Mouse (Mus musculus) embryonic facial prominence, embryonic 12.5 days (tissue): ENCODE data around the gene Zfp316. TPM values are rescaled to one million over a fixed set of nuclear protein-coding genes. Genes with fewer than 3 reads are reported as not detected.

Source experiments
- ATAC-seq: fragments of 200-750 bp; cut with Nextera tagmentation; 2 replicates; pipeline ENCODE4 v1.8.0; 2017; ENCODE audit not compliant: insufficient number of reproducible peaks, insufficient read depth, low FRiP score, low TSS enrichment
- H3K27ac ChIP-seq: fragments of 300-500 bp; sonication (generic); 2 replicates; pipeline ENCODE4 v1.5.1; 2016; ENCODE audit warnings: mild to moderate bottlenecking
- H3K27me3 ChIP-seq: fragments of 300-500 bp; sonication (generic); 2 replicates; pipeline ENCODE4 v1.6.1; 2016; ENCODE audit warnings: mild to moderate bottlenecking, moderate library complexity
- H3K36me3 ChIP-seq: fragments of 300-500 bp; sonication (generic); 2 replicates; pipeline ENCODE4 v1.6.1; 2016; ENCODE audit warnings: mild to moderate bottlenecking
- H3K4me1 ChIP-seq: fragments of 300-500 bp; sonication (generic); 2 replicates; pipeline ENCODE4 v1.6.1; 2016
- H3K4me2 ChIP-seq: fragments of 300-500 bp; sonication (generic); replicated peaks from 2 replicates; pipeline ENCODE4 v1.6.1; 2016; ENCODE audit warnings: mild to moderate bottlenecking, moderate library complexity
- H3K4me3 ChIP-seq: fragments of 300-500 bp; sonication (generic); 2 replicates; pipeline ENCODE4 v1.5.1; 2016; ENCODE audit warnings: mild to moderate bottlenecking
- H3K9ac ChIP-seq: fragments of 300-500 bp; sonication (generic); 2 replicates; pipeline ENCODE4 v1.6.1; 2016; ENCODE audit warnings: mild to moderate bottlenecking, moderate library complexity
- H3K9me3 ChIP-seq: fragments of 300-500 bp; sonication (generic); 2 replicates; pipeline ENCODE4 v1.6.1; 2016; ENCODE audit warnings: mild to moderate bottlenecking, moderate library complexity
- WGBS: fragments of 180-500 bp; shearing (Covaris S2); methylation state at CpG from one replicate; pipeline ENCODE4 v1.1.7; 2016; 5-methylcytosine and 5-hydroxymethylcytosine counted together
- polyA plus RNA-seq: library from polyadenylated mRNA; unstranded; fragments of >200 nt; fragmentation: Nextera tagmentation; extraction: Ambion mirVana; gene quantifications from 2 replicates; pipeline ENCODE4 v1.2.1, GENCODE M21; 2016

Gene Zfp316
- polyA plus RNA-seq, 1 experiment from 2014 or later: 10.1 TPM

GRCm38 (mm10) chr5:143254487-143255130 is 15.2 kb downstream of the Zfp316 start:
- ATAC-seq: no peak
- Histone ChIP-seq H3K27ac (no peak overlapping the region), H3K9ac (0 out of 2 replicates have a peak overlapping the region, but pooled peaks have one; percentile 46), H3K27me3 (peaks cover 83% of the 10 kb centered on the region), H3K4me3 (peak overlapping the region; percentile 42; the same call in 1 of the 2 replicates), H3K4me2 (peak overlapping the region; percentile 76), H3K36me3 (peaks cover 42% of the 10 kb centered on the region), H3K4me1 (peaks cover 20% of the 10 kb centered on the region), H3K9me3 (0 out of 2 replicates have a peak, but pooled peaks cover 2% of the 10 kb centered on the region)
- 7% methylated on average over 66 of the region's 66 CpGs for WGBS

DNA sequence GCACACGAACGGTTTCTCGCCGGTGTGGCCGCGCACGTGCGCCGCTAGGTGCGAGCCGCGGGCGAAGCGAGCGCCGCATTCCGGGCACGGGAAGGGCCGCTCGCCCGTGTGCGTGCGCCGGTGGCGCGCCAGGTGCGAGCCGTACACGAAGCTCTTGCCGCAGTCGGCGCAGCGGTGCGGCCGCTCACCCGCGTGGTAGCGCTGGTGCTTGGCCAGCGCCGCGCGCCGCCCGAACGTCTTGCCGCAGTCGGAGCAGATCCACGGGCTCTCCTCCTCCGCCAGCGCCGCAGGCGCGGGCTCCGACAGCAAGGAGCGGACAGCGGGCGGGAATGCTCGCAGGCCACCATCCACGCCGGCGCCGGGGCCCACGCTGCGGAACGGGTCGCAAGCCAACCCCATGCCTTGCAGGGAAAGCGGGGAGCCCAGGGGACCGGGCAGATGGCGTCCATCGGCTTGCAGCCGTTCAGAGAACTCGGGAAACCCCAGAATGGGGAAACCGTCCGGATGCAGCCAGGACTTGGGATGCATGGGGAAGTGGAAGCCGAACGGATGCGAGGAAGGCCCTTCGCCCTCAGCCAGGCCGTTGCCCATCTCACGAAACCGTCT is 15.8 kb downstream of the Zfp316 start:
- peaks cover 36% of the 10 kb centered on the region for H3K36me3 ChIP-seq
- H3K9ac ChIP-seq: peak overlapping the region; percentile 46
- 0 out of 2 replicates have a peak, but pooled peaks cover 2% of the 10 kb centered on the region for H3K9me3 ChIP-seq
- peak overlapping the region; percentile 76 for H3K4me2 ChIP-seq
- ATAC-seq: 0 out of 2 replicates have a peak, but pooled peaks have one; percentile 22
- H3K27me3 ChIP-seq: peaks cover 83% of the 10 kb centered on the region
- H3K4me3 ChIP-seq: peak overlapping the region; percentile 42
- 3% methylated on average over 80 of the region's 81 CpGs for WGBS
- H3K4me1 ChIP-seq: peaks cover 20% of the 10 kb centered on the region
- no peak overlapping the region for H3K27ac ChIP-seq

DNA sequence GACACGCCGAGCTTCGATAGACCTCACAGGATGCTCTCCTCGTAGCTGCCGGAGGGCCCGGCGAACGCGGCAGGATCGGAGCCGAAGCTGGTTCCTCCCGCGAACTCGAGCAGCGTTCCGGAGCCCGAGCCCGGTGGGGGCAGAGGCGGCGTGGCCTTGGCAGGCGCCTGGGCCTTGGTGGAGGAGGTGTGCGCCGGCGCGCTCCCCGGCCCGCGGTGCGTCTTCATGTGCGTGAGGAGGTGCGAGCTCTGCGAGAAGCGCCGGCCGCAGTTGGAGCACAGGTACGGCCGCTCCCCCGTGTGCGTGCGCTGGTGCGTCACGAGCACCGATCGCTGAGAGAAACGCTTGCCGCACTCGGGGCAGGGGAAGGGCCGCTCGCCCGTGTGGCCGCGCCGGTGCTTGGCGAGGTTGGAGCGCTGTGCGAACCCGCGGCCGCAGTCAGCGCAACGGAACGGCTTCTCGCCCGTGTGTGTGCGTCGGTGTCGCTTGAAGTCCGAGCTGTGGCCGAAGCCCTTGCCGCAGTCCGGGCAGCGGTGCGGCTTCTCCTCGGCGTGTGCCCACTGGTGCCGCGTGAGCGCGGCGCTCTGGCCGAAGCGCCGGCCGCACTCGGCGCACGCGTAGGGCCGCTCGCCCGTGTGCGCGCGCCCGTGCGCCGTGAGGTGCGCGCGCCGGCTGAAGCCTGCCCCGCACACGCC is 16.5 kb downstream of the Zfp316 start:
- peak overlapping the region; percentile 42 for H3K4me3 ChIP-seq
- no peak for ATAC-seq
- H3K4me2 ChIP-seq: peak overlapping the region; percentile 76
- WGBS: 1% methylated on average over 97 of the region's 103 CpGs
- H3K9me3 ChIP-seq: 0 out of 2 replicates have a peak, but pooled peaks cover 2% of the 10 kb centered on the region
- peaks cover 38% of the 10 kb centered on the region for H3K36me3 ChIP-seq
- H3K27me3 ChIP-seq: peaks cover 77% of the 10 kb centered on the region
- peak overlapping the region; percentile 46 for H3K9ac ChIP-seq
- no peak overlapping the region for H3K27ac ChIP-seq
- peaks cover 20% of the 10 kb centered on the region for H3K4me1 ChIP-seq

DNA sequence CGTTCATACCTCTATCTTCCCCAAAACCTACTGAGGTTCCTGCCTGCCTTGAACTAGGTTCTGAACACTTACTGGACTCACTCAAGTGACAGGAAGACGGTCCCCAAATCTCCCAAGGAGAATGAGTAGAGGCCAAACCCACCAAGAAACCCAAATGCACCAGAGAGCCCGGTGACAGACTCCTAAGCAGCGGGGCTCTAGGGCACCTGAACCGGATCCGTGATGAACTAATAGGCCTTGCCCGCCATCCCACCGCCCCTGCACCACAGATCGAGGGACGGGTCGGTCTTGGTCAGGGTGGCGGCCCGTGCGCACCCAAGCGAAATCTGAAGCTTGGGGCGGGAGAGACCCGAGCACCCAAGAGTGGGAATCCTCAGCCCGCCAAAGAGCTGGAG is 17.0 kb downstream of the Zfp316 start:
- no peak overlapping the region for H3K9ac ChIP-seq
- no peak for ATAC-seq
- H3K27ac ChIP-seq: no peak overlapping the region
- H3K4me1 ChIP-seq: peaks cover 20% of the 10 kb centered on the region
- WGBS: 17% methylated on average over 18 of the region's 18 CpGs
- H3K4me2 ChIP-seq: peak overlapping the region; percentile 76
- 0 out of 2 replicates have a peak, but pooled peaks cover 2% of the 10 kb centered on the region for H3K9me3 ChIP-seq
- H3K4me3 ChIP-seq: peak overlapping the region; percentile 42
- peaks cover 43% of the 10 kb centered on the region for H3K36me3 ChIP-seq
- peaks cover 72% of the 10 kb centered on the region for H3K27me3 ChIP-seq

GRCm38 (mm10) chr5:143252039-143252438 is 17.8 kb downstream of the Zfp316 start:
- Histone ChIP-seq H3K4me2 (no peak overlapping the region), H3K4me3 (no peak overlapping the region), H3K27ac (no peak overlapping the region), H3K9ac (no peak overlapping the region), H3K4me1 (peaks cover 20% of the 10 kb centered on the region), H3K36me3 (peaks cover 44% of the 10 kb centered on the region), H3K27me3 (peaks cover 64% of the 10 kb centered on the region), H3K9me3 (0 out of 2 replicates have a peak, but pooled peaks cover 2% of the 10 kb centered on the region)
- ATAC-seq: no peak
- WGBS: 50% methylated on average over 6 of the region's 6 CpGs

- no peak overlapping the region for H3K9ac ChIP-seq
- H3K4me3 ChIP-seq: no peak overlapping the region
- no peak overlapping the region for H3K4me2 ChIP-seq
- H3K4me1 ChIP-seq: no peaks in the 10 kb centered on the region
- 96% methylated on average over 26 of the region's 26 CpGs for WGBS
- 0 out of 2 replicates have a peak, but pooled peaks cover 3% of the 10 kb centered on the region for H3K27me3 ChIP-seq
- H3K36me3 ChIP-seq: peaks cover 86% of the 10 kb centered on the region
- H3K9me3 ChIP-seq: no peaks in the 10 kb centered on the region
- ATAC-seq: no peak
- no peak overlapping the region for H3K27ac ChIP-seq
Measured at GRCm38 (mm10) chr5:143244926-143245325, 24.9 kb downstream of the Zfp316 start.

GRCm38 (mm10) chr5:143236036-143236435 is 33.8 kb downstream of the Zfp316 start:
- Histone ChIP-seq H3K27me3 (no peaks in the 10 kb centered on the region), H3K4me1 (peaks cover 11% of the 10 kb centered on the region), H3K9me3 (no peaks in the 10 kb centered on the region), H3K9ac (peak overlapping the region; percentile 88), H3K36me3 (peaks cover 40% of the 10 kb centered on the region), H3K4me3 (peak overlapping the region; percentile 75), H3K27ac (no peak overlapping the region), H3K4me2 (peak overlapping the region; percentile 79)
- ATAC-seq: no peak
- WGBS: 44% methylated on average over 9 of the region's 9 CpGs

DNA sequence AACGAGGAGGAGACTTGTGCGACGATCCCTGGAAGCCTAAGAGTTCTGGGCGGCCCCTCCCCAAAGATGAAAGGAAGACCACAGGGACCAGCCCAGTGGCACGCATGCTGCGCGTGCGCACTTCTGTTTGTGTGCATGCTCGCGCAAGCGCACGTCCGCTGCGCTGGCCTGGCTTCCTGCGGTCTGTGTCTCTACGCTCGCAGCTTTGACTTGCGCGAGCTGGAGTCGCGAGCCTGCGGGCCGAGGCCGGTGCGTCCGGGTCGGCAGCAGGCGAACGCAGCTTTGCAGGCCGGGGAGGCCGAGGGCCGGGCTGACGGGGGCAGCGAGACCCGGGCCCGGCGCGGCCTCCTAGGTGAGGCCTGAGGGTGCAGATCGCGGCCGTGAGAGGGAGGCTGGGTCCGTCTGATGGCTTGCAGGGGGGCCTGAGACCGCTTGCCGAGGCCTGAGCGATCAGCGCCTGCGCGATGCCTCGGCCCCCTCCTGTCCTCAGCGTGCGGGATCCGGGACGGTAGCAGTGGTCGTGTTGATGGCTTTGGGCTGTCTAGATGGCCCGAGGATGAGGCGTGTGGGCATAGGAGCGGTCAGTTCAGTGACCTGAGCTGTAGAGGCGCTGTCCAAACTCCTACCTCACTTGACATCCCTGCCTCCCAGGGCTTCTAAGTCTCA is 34.7 kb downstream of the Zfp316 start, which contains the start of gene Zfp12:
TSS of gene Zfp12 (plus strand) at position 136 of the 666 bp plus-strand sequence.
- H3K9me3 ChIP-seq: no peaks in the 10 kb centered on the region
- H3K27me3 ChIP-seq: no peaks in the 10 kb centered on the region
- ATAC-seq: peak; percentile 97
- peak within 1 kb of the TSS; percentile 88 for H3K9ac ChIP-seq
- WGBS: under 1% methylated on average over 58 of the region's 58 CpGs
- peak within 1 kb of the TSS; percentile 75 for H3K4me3 ChIP-seq
- H3K4me1 ChIP-seq: peaks cover 11% of the 10 kb centered on the region
- H3K27ac ChIP-seq: peak within 1 kb of the TSS; percentile 97
- H3K4me2 ChIP-seq: peak within 1 kb of the TSS; percentile 79
- H3K36me3 ChIP-seq: peaks cover 32% of the 10 kb centered on the region

DNA sequence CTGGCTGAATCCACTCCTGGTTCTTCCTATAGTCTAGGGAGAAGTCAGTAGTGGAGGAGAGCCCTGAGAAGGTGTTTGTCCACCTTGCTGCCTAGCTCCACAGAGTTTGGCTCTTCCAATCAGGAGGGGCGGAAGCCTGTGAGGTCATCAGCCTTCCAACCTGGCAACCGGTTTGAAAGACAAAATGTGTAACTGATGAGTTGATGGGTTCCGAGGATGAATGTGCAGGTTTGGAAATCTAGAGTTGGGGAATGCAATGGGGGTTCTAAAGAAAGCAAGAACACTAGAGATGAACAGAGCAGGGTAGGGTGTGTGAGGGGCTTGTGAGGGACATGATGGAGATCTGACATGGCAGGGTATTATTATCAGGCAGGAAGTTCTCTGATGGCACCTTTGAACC is 43.0 kb downstream of the Zfp316 start, which contains the start of gene Spdye4a:
TSS of gene Spdye4a (minus strand) at position 101 of the 400 bp plus-strand sequence.
- no peak for ATAC-seq
- Histone ChIP-seq H3K36me3 (no peaks in the 10 kb centered on the region), H3K27me3 (no peaks in the 10 kb centered on the region), H3K4me2 (no peak within 1 kb of the TSS), H3K9ac (no peak within 1 kb of the TSS), H3K27ac (no peak within 1 kb of the TSS), H3K4me3 (no peak within 1 kb of the TSS), H3K4me1 (no peaks in the 10 kb centered on the region), H3K9me3 (no peaks in the 10 kb centered on the region; the same call in 1 of the 2 replicates)
- 83% methylated on average over 3 of the region's 3 CpGs for WGBS

- Histone ChIP-seq H3K9me3 (no peaks in the 10 kb centered on the region), H3K4me2 (no peak overlapping the region), H3K27ac (no peak overlapping the region), H3K36me3 (no peaks in the 10 kb centered on the region), H3K4me1 (no peaks in the 10 kb centered on the region), H3K9ac (no peak overlapping the region), H3K4me3 (no peak overlapping the region), H3K27me3 (no peaks in the 10 kb centered on the region)
- ATAC-seq: no peak
- WGBS: 77% methylated on average over 1 of the region's 1 CpGs
Measured at GRCm38 (mm10) chr5:143222287-143222686, 47.5 kb downstream of the Zfp316 start.

DNA sequence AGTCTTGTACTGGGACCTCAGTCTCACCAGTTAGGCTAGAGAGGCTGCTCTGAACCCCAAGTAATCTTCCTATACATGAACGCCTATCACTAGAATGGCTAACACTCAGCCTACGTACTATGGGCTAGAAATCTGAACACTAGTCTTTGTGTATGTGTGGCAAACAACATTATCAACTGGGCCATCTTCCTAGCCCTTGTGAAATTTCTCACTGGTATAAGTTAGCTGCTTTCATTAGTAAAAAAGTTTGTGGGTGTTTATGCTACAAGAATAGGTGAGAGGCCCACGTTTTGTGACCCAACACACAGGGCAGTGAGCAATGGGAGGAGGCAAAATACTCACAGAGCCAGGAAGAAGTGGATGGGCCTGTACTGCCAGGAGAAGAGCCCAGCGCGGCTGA is 48.8 kb downstream of the Zfp316 start:
- ATAC-seq: no peak

More for the DNA sequence above, 48.8 kb downstream of the Zfp316 start:
- Histone ChIP-seq H3K4me2 (no peak overlapping the region), H3K4me3 (no peak overlapping the region), H3K27me3 (no peaks in the 10 kb centered on the region), H3K9ac (no peak overlapping the region), H3K36me3 (no peaks in the 10 kb centered on the region), H3K4me1 (no peaks in the 10 kb centered on the region), H3K27ac (no peak overlapping the region), H3K9me3 (no peaks in the 10 kb centered on the region)
- WGBS: 74% methylated on average over 5 of the region's 5 CpGs
